Mouse (Mus musculus): ENCODE measurements at regions not wholly inside any gene's neighbourhood (a gene's known extent, or its start where the extent isn't known, plus 50 kb on each side); places are given as distances from the start of the nearest gene placed in this dataset.

- Histone ChIP-seq H3K27me3 (no peaks in the 10 kb centered on the region), H3K4me3 (no peak overlapping the region), H3K27ac (replicated peaks) (no peak overlapping the region), H3K4me2 (no peak overlapping the region), H3K36me3 (no peaks in the 10 kb centered on the region), H3K9ac (no peak overlapping the region), H3K9me3 (no peaks in the 10 kb centered on the region), H3K4me1 (replicated peaks) (peaks cover 3% of the 10 kb centered on the region; the same call in 1 of the 2 replicates)
- no peak for ATAC-seq (ENCODE audit: low read depth)
- WGBS, result 75% methylated on average over 7 of the region's 7 CpGs
Observed at GRCm38 (mm10) chr5:43339671-43340070, 106.7 kb downstream of the Cpeb2 start.

GRCm38 (mm10) chr5:43341475-43341874 is 108.5 kb downstream of the Cpeb2 start:
- no peak for ATAC-seq (ENCODE audit: low read depth)
- Histone ChIP-seq H3K9ac (no peak overlapping the region), H3K9me3 (no peaks in the 10 kb centered on the region), H3K4me2 (no peak overlapping the region), H3K27me3 (no peaks in the 10 kb centered on the region), H3K27ac (replicated peaks) (no peak overlapping the region), H3K4me1 (replicated peaks) (peaks cover 3% of the 10 kb centered on the region; the same call in 1 of the 2 replicates), H3K4me3 (no peak overlapping the region), H3K36me3 (no peaks in the 10 kb centered on the region)
- 85% methylated on average over 2 of the region's 2 CpGs for WGBS

GRCm38 (mm10) chr5:43344441-43344840 is 111.5 kb downstream of the Cpeb2 start:
- H3K27me3 ChIP-seq, result no peaks in the 10 kb centered on the region
- 87% methylated on average over 1 of the region's 1 CpGs for WGBS
- no peaks in the 10 kb centered on the region for H3K9me3 ChIP-seq

GRCm38 (mm10) chr5:43350987-43351386 is 118.0 kb downstream of the Cpeb2 start:
- Histone ChIP-seq H3K9me3 (no peaks in the 10 kb centered on the region), H3K4me3 (no peak overlapping the region), H3K27me3 (no peaks in the 10 kb centered on the region), H3K9ac (no peak overlapping the region), H3K4me2 (no peak overlapping the region), H3K4me1 (replicated peaks) (peaks cover 44% of the 10 kb centered on the region), H3K27ac (replicated peaks) (no peak overlapping the region), H3K36me3 (no peaks in the 10 kb centered on the region)
- ATAC-seq (ENCODE audit: low read depth), result no peak
- 80% methylated on average over 2 of the region's 2 CpGs for WGBS

More at GRCm38 (mm10) chr5:43344441-43344840, 111.5 kb downstream of the Cpeb2 start:
- Histone ChIP-seq H3K4me3 (no peak overlapping the region), H3K4me1 (replicated peaks) (0 out of 2 replicates have a peak, but pooled peaks cover 3% of the 10 kb centered on the region), H3K9ac (no peak overlapping the region), H3K27ac (replicated peaks) (no peak overlapping the region), H3K36me3 (no peaks in the 10 kb centered on the region), H3K4me2 (no peak overlapping the region)
- no peak for ATAC-seq (ENCODE audit: low read depth)

GRCm38 (mm10) chr5:43353021-43353990 is 120.3 kb downstream of the Cpeb2 start:
- Histone ChIP-seq H3K9me3 (no peaks in the 10 kb centered on the region), H3K27ac (replicated peaks) (peak overlapping the region; percentile 85), H3K4me3 (no peak overlapping the region), H3K9ac (no peak overlapping the region), H3K27me3 (no peaks in the 10 kb centered on the region), H3K36me3 (no peaks in the 10 kb centered on the region), H3K4me1 (replicated peaks) (peaks cover 47% of the 10 kb centered on the region), H3K4me2 (peak overlapping the region; percentile 24)
- 22% methylated on average over 23 of the region's 23 CpGs for WGBS
- peak; percentile 25; the same call in 1 of the 2 replicates for ATAC-seq (ENCODE audit: low read depth)

- ATAC-seq (ENCODE audit: low read depth), result peak; percentile 7; the same call in 1 of the 2 replicates
Observed at GRCm38 (mm10) chr5:43354351-43354942, 121.5 kb downstream of the Cpeb2 start.

GRCm38 (mm10) chr5:43355026-43355580 is 122.1 kb downstream of the Cpeb2 start:
- under 1% methylated on average over 12 of the region's 12 CpGs for WGBS
- Histone ChIP-seq H3K36me3 (no peaks in the 10 kb centered on the region), H3K27me3 (no peaks in the 10 kb centered on the region), H3K27ac (replicated peaks) (peak overlapping the region; percentile 74), H3K4me2 (peak overlapping the region; percentile 54), H3K4me1 (replicated peaks) (peaks cover 47% of the 10 kb centered on the region), H3K9ac (peak overlapping the region; percentile 35; the same call in 1 of the 2 replicates), H3K4me3 (peak overlapping the region; percentile 32), H3K9me3 (no peaks in the 10 kb centered on the region)
- ATAC-seq (ENCODE audit: low read depth), result peak; percentile 94

More at GRCm38 (mm10) chr5:43354351-43354942, 121.5 kb downstream of the Cpeb2 start:
- WGBS, result 43% methylated on average over 14 of the region's 14 CpGs
- peak overlapping the region; percentile 74 for H3K27ac ChIP-seq (replicated peaks)
- peak overlapping the region; percentile 32 for H3K4me3 ChIP-seq
- peaks cover 47% of the 10 kb centered on the region for H3K4me1 ChIP-seq (replicated peaks)
- H3K4me2 ChIP-seq, result peak overlapping the region; percentile 54
- no peaks in the 10 kb centered on the region for H3K36me3 ChIP-seq
- no peaks in the 10 kb centered on the region for H3K9me3 ChIP-seq
- no peak overlapping the region for H3K9ac ChIP-seq
- H3K27me3 ChIP-seq, result no peaks in the 10 kb centered on the region

- H3K9ac ChIP-seq, result peak overlapping the region; percentile 35; the same call in 1 of the 2 replicates
- H3K36me3 ChIP-seq, result no peaks in the 10 kb centered on the region
- no peaks in the 10 kb centered on the region for H3K9me3 ChIP-seq
- peaks cover 47% of the 10 kb centered on the region for H3K4me1 ChIP-seq (replicated peaks)
- 84% methylated on average over 16 of the region's 16 CpGs for WGBS
- ATAC-seq (ENCODE audit: low read depth), result 0 out of 2 replicates have a peak, but pooled peaks have one; percentile 25
- peak overlapping the region; percentile 74 for H3K27ac ChIP-seq (replicated peaks)
- no peak overlapping the region for H3K4me3 ChIP-seq
- peak overlapping the region; percentile 54 for H3K4me2 ChIP-seq
- H3K27me3 ChIP-seq, result no peaks in the 10 kb centered on the region
Observed at GRCm38 (mm10) chr5:43355832-43356231, 122.9 kb downstream of the Cpeb2 start.

GRCm38 (mm10) chr5:43357100-43357680 is 124.2 kb downstream of the Cpeb2 start:
- Histone ChIP-seq H3K9ac (no peak overlapping the region), H3K4me2 (no peak overlapping the region), H3K36me3 (no peaks in the 10 kb centered on the region), H3K4me1 (replicated peaks) (peaks cover 38% of the 10 kb centered on the region), H3K9me3 (no peaks in the 10 kb centered on the region), H3K27me3 (no peaks in the 10 kb centered on the region), H3K4me3 (no peak overlapping the region), H3K27ac (replicated peaks) (no peak overlapping the region)
- 92% methylated on average over 5 of the region's 5 CpGs for WGBS
- no peak for ATAC-seq (ENCODE audit: low read depth)

- Histone ChIP-seq H3K27me3 (no peaks in the 10 kb centered on the region), H3K4me3 (no peak overlapping the region)
Observed at GRCm38 (mm10) chr5:43357901-43358300, 124.9 kb downstream of the Cpeb2 start.

GRCm38 (mm10) chr5:43358928-43359765 is 126.2 kb downstream of the Cpeb2 start:
- no peak overlapping the region for H3K4me2 ChIP-seq
- H3K27ac ChIP-seq (replicated peaks), result no peak overlapping the region
- no peak overlapping the region for H3K9ac ChIP-seq
- H3K4me1 ChIP-seq (replicated peaks), result peaks cover 20% of the 10 kb centered on the region
- no peak overlapping the region for H3K4me3 ChIP-seq
- WGBS, result 81% methylated on average over 7 of the region's 7 CpGs
- no peak for ATAC-seq (ENCODE audit: low read depth)
- H3K27me3 ChIP-seq, result no peaks in the 10 kb centered on the region
- H3K36me3 ChIP-seq, result no peaks in the 10 kb centered on the region
- H3K9me3 ChIP-seq, result no peaks in the 10 kb centered on the region

More at GRCm38 (mm10) chr5:43357901-43358300, 124.9 kb downstream of the Cpeb2 start:
- H3K36me3 ChIP-seq, result no peaks in the 10 kb centered on the region
- H3K9me3 ChIP-seq, result no peaks in the 10 kb centered on the region
- no peak overlapping the region for H3K9ac ChIP-seq
- no peak overlapping the region for H3K27ac ChIP-seq (replicated peaks)
- no peak overlapping the region for H3K4me2 ChIP-seq
- peaks cover 31% of the 10 kb centered on the region for H3K4me1 ChIP-seq (replicated peaks)
- 92% methylated on average over 5 of the region's 5 CpGs for WGBS
- no peak for ATAC-seq (ENCODE audit: low read depth)

Measured in neural tube, embryonic 13.5 days (tissue).